Mouse (Mus musculus) spleen, postnatal 10 days (tissue): Measurements from ENCODE around the gene Eps15l1.

Source experiments
- DNase-seq, 2 experiments: peaks; one replicate each; pipeline ENCODE4 v3.0.0; 2021 to 2022; ENCODE audit warnings: low spot score in 2 of 2

The Eps15l1 gene

DNA sequence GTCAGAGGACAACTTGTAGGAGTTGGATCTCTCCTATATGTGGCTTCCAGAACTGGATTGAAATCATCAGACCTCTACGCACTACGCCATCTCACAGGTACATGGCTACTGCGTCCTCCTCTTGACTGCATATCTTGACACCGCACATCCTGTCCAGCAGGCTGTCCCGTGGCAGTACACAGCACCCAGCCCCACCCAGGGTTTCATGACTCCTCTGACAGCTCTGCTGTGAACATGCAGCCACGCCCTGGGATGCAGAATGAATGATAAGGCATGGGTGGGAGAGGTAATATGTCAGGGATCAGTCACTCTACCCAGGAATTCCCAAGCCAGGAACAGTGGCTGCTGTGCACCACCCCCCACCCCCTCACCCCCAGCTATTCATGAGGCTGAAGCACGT, 7.4 kb downstream of the Eps15l1 start:
- DNase-seq: peak; percentile 65 to 86

DNA sequence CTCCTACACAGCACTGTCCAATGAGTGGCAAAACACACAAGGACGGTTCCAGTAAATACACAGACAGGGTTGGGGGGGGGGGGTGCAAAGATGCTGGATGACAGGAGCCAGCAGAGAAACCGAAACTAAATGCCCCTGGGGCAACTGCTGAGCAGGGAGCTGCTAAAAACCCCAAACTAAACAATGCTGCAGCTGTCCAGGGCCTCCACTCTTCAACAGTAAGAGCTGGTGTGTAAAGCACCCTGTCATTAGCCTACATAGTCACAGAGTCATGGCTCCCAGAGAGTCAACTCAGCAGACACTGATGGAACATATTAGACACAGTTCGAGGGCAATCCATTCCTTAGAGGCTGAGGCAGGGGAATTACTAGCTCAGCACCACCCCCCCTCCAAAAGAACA, 11.8 kb downstream of the Eps15l1 start:
- no peak for DNase-seq

DNA sequence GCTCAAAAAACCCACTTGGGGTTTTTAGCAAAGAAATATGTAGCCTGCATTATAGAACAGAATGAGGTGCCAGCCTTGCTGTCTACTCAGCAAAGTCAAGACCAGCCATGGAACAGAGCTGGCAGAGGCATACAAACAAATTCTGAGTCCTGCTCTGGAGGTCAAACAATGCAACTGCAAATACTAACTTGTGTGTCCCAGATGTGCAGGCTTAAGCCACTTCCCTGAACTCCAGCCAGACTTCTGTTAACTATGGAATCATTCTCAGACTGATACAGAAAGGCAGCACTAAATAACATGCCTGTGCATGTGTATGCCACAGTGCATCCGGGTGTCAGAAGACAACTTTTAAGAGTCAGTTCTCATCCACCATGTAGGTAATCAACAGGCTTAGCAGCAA, 13.4 kb downstream of the Eps15l1 start:
- no peak for DNase-seq

DNA sequence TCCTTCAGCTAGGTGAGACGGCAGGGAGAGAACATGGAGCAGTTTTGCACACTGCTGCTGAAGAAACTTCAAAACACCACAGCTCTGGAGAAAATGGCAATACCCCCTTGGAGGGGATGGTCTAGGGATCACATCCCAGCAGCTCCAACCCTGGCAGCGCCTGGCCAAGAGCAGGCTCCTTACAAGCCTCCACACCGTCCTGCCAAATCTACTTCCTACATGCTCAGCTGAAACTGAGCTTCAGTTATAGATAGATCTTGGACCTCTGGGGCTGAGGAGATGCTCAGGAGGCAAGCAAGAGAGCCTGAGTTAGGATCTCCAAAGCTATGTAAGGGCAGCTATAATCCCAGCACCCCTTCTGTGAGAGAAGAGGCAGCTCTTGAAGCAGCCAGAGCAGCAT, 18.3 kb downstream of the Eps15l1 start:
- DNase-seq: no peak

DNA sequence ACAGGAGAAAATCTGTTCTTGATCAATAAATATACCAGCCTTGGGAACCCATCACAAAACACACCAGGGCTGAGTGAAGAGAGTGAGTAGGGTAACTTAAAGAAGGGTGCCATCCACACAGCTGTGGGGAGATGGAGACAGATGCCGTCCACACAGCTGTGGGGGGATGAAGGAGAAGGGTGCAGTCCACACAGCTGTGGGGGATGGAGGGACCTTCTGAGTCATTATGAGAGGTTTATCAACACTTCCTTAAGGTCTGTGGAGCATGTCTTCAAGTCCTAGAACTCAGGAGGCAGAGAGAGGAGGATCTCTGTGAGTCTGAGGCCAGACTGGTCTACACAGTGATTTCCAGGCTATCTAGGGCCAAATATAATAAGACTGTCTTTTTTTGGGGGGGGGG, 19.9 kb downstream of the Eps15l1 start:
- DNase-seq: no peak

DNA sequence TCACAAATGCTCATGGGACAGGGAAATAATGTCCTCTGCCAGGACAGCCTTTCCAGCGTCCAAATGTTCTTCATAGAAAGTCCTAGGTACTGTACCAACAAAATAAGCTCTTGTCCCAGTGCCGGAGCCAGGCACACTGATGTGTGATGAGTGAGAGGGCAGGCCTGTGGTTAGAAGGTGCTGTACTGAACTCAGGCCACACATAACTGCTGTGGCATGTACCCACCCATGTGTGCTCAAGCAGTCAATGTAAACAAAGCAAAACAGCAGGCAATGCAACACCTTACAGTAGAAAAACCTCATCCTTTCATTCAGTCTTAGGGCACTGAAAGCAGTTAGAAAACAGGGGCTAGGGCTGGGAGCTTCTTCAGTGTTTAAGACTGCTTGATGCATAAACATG, 35.5 kb downstream of the Eps15l1 start:
- DNase-seq: no peak

DNA sequence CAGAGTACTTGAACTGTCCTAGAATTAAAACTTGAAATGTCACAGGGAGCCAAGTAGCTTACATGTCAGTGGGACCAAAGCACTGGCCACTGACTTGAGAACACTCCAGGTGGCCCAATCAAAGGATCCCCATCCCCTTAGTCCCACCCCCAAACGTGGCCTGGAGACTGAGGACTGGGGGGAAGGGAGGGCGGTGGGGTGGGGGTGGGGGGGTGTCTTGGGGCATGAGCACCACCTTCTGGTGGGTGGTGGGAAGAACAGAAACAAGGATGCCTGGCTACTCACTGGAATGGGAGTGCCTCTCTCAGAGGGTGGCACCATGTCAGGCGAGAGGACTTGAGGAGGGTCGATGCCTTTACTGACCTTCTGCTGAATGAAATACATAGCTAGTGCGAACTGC, 38.9 kb downstream of the Eps15l1 start:
- peak in 1 of 2 experiments; percentile 33 for DNase-seq

DNA sequence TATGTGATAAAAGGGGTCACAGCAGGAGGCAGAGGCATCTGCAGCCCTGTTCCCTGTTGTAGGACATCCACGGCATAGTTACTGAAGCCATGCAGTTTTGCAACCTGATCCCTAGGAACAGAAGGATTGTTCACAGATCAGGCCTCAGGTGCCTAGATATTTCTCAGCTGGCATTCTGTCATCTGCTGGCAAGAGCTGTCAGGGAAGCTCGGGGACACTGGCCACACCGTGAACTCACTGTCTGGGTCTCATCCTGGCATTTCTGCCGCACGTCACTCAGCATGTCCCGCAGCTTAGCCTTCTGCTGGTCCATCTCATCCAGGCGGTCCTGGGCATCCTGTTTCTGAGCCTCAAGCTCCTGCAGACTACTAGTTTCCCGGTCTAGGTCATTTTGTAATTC, 40.6 kb downstream of the Eps15l1 start:
- DNase-seq: no peak

DNA sequence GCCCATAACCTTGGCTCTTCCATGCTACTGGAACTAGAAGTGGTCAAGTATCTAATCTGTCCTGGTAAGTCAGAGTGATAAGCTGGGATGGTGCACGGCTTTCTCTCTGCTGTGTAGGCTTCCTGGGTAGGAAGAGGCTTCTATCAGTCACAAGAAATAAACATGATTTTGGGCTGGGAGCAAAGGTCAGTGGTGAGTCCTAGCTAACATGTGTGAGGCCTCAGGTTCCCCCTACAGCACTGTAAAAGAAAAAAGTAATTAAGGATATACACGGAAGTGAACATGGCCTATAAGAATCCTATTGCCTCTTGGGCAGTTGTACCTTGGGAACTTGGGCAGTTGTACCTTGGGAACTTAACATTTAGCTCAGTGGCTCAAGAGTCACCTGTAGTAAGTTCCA, 44.4 kb downstream of the Eps15l1 start:
- DNase-seq: no peak

DNA sequence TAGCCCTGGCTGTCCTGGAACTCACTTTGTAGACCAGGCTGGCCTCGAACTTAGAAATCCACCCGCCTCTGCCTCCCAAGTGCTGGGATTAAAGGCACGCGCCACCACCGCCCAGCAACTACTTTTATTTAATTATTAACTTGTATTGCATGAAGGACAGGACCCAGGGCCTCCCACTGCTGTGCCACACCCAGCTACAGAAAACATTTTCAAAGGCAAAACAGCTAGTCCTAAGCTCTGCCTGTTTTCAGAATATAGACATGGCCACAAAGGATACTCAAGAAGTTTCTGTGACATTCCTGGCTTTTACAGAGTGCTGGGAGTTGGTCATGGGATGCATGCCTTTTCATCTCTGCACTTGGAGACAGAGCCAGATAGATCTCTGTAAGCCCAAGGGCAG, 45.0 kb downstream of the Eps15l1 start:
- DNase-seq: no peak

DNA sequence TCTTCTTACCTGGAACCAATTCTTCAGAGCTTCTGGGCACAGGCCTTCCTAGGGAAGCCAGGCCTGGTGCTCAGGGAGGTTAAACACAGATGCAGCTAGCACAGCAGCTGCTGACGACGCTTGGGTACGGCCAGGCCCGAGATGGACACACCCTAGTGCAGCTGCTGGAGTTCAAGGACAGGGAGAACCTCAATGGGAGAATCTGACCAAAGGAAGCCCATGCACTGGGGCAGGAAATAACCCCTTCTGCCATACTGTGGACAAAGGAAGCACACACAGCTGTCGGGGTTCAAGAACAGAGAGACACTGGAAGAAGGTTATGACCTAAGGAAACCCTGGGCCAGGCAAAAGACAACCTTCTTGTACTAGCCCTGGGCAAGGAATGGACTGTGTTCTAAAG, 46.1 kb downstream of the Eps15l1 start:
- no peak for DNase-seq

DNA sequence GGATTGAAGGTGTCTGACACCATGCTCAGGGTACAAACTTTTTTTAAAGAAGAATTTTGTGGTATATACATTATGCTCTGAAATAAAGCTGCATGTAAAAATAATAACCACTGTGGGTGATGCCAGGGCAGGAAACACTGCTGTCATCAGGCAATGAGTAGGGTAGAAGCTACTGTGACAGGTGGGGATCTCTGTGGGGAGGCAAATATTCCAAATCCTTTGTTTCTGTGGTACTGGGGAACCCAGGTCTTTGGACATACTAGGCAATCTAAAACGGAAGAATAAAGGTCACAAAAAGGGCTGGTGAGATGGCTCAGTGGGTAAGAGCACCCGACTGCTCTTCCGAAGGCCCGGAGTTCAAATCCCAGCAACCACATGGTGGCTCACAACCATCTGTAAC, 48.9 kb downstream of the Eps15l1 start:
- DNase-seq: no peak

DNA sequence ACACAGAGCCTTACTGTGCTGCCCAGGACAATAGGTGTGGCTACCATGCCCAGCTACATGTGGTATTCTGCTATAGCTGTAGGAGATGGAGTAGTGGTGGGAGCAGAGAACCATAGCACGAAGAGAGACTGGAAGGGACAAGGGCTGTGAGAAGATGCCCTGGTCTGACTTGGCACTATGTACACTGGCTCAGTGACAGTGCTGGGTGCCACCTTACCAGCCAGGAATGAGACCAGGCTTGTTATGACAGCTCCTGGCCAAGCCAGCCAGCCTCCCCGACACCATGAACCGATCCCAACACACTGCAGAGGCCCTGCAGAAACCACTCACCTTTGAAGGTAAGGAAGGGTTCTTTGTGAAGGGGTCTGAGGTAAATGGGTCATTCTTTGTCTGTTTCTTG, 49.9 kb downstream of the Eps15l1 start:
- DNase-seq: no peak

DNA sequence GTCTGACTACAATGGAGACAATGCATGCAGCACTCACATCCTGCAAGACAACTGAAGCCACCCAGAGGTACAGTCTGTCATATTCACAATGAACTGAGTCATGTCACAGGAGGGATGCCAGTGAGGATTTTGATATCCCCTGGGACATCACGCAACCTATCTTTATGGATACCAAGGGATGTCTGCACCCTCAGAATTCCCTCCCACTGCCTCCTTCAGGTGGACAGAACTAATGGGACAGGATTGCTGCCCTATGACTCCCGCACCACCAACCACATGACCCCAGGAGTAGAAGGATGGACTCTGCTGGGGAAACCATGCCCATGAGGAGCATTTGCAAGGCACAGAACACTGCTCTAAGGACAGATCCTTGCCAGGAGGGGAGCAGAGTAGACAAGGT, 54.8 kb downstream of the Eps15l1 start:
- no peak for DNase-seq

DNA sequence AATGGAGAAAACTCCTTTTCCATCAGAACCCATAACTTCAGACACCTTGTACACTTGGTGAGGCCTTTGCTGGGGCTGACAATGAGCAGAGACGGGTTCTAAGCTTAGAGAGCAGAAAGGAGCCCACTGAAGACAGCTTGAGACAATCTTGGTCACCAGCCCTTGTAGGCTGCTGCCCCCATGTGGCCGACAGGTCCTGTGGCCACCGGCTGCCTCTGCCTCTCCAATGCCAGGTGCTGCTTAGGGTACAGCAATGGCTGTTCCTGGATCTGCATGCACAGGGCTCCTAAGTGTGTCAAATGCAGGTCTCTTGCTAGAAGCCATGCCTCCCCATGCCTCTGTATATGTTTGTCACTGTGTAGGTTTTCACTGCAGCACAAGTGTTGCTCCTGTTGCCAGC, 55.4 kb downstream of the Eps15l1 start:
- DNase-seq: peak; percentile 63 to 89

DNA sequence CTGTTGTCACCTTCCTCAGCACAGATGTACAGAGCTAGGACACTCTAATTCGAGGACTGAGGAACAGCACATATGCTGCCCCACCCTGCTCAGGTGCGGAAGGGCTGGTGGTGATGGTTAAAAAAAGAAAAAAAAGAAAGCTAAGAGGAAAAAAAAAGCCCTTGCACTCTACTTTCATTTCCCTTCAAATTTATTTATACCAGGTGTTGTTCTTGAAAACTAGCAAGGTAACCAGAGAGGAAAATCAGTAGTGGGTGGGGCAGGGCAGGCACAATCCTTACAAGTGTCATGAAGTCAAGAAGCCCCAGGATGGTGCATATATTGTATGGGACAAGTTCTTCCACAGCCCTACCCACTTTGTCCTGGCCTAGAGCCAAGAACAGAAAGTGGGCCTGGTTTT, 56.2 kb downstream of the Eps15l1 start:
- peak in 1 of 2 experiments; percentile 46 for DNase-seq

DNA sequence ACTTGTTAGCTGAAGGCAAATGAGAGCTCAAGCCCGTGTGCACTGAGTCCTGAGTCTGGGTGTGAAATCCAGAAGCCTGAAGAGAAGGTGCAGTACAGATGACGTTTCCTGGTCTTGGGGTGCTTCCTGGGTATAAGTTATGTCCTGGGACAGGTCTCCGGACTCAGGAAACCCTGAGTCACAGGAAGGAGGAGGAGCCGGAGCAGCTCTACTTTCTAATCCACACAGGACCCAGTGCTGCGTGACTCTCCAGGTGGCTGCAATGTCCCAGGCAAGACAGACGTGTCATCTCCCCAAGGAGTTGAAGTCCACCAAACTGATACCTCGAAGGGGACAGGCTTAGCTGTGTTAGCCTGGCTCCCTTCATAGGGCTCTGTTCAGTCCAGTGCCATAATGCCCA, 57.8 kb downstream of the Eps15l1 start:
- no peak for DNase-seq

DNA sequence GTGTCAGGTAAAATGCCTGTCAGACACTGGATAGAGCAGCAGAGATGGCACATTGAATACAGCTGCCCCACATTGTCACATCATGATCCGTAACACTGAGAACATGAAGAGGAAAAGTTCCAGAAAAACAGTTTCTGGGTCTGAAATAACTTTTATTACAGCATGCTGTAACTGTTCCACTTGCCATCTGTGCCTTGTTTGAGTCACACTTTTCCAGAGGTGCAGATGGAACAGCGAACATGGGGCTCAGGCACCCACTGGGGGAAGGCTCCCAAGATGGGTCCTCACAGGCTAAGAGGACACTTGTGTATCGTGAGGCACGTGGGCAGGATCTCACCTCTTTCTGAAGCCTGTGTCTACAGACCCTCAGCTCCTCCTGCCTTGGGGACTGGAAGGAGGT, 58.5 kb downstream of the Eps15l1 start:
- no peak for DNase-seq

DNA sequence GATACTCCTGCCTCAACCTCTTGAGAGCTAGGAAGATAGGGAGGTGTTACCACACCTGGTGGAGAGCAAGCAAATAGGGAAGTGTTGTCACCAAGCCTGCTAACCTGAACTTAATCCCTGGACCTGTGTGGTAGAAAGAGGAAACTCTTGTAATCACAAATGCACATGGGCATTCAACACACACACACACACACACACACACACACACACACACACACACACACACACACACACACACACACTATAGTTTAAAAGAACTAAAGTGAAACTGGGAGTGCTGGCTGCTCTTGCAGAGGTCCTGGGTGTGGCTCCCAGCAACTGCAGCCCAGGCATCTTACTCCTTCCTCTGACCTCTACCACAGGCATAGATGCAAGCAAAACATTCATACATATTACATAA, 61.1 kb downstream of the Eps15l1 start:
- peak in 1 of 2 experiments; percentile 36 for DNase-seq

DNA sequence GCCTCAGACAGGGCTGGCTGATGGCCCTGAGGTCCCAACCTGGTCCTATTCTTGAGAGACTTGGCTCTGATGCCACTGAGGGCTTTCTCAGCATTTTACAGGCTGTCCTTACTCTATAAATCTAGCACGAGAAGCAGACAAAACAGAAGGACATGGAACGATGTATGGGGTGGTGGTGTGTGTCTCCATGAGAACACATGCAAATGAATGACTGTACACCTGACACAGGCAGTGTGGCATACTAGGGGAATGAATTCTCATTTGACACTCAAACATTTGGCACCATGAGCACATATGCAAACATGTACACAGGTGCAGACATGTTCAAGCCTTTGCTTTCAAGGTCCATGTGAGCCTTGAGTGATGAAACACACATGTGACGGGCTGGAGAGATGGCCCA, 64.7 kb downstream of the Eps15l1 start:
- DNase-seq: no peak

DNA sequence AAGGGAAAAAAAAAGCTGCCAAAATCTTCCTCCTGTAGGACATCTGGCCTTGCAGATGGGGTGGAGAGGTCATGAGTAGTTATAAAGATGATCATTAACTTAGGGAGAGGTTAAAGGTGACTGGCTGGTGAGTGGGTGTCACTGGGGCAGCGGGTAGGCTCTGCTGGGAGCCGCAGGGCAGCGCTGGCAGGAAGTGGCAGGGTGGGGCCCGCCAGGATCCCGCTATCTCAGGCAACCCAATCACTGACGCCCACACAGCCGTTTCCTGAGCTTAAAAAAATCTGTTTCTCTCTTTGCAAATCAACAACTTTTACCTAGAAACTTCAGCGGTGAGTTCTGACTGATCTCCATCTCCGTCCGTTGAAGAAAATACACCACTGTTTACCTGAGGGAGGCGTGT, 67.0 kb downstream of the Eps15l1 start:
- peak in 1 of 2 experiments; percentile 80 for DNase-seq

DNA sequence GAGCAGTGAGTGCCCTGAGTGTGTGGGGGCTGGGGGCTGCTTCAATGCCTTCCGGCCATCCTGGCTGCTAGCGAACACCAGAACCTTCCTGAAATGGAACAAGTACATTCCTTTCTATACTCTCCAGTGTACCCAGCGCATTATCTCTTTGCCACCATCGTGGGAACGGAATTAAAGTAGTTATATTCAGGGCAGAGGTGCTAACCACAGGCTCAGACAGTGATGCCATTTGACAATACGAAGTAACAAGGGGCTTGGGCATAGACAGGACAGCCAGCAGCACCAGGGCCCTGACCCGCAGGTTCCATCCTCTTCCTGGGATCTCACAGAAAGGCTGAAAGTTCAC, 67.6 kb downstream of the Eps15l1 start:
- no peak for DNase-seq

DNA sequence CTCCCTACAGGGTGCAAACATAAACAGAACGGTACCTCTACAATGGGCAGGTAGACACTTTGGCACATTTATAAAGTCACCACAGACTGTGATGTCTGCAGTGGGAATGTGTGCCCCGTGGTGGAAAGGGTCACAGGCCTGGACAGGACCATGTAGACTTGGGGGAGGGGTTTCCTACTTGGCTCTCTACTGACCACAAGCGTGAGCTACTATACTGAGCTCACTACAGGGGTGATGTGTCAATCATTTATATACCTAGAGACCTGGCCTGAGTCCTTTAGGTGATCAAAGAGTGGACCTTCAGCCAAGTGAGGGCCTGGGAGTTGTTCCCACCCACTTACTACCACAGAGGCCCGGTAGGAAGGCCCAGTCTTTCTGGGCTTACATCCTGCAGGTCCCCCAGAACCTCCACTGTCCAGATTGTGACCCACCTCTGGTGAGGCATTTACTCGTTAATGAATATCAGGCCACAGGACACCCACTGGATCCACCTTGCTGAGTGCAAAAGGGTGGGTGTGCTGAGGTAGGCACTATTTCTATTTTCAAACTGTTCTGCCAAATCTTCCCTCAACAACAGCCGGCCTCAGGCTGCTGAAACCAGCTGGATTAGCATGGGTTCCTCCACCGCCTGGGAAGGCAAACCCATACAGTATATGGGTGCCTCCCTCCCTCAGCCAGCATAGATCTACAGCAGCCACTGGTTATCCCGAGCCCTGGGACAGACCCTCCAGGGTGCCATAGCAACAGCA, 68.1 kb downstream of the Eps15l1 start:
- no peak for DNase-seq

DNA sequence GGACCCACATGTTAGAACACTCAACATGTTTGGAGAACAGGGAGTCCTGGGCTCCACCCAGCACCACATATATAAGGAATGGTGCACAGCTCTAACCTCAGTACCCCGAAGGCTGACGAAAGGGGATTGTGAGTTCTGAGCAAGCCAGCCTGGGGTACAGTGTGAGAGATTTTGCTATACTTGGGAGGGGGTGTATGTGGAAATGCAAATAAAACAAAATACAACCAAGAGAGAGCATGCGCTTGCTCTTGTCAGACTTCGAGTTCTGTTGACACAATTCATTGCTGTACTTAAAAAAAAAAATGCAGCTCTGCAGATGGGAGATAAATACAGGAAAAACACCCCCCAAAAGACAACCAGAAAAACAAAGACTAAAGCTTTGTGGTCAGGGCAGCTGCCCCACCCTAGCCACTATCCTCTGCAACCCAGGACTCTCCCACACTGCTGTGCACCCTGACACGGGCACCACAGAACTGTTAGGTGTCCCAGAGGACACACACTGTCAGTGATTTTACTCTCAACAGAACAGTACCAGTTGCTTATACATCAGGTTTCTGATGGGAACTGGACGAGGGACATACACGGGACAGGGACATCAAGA, 69.8 kb downstream of the Eps15l1 start:
- no peak for DNase-seq
